20 mouse cellular contexts compared by ENCODE assay signal in the genomic region with DNA sequence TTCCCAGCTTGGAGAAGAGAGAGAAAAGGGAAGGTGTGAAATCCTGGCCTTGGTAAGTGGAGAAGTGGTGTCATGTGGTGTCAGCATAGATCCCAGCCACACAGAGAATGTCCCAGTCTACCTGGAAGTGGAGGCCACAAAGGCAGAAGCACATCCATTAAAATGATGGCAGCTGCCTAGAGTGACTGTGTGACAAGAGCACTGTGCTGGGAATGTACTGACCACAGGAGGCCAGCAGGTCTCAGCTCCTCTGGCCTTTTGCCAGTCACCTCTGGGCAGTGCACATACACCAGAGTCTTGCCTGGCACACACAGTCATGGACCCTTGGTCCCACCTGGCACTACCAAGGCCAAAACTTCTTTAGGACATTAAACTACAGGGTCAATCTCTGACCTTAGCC. TPM values are rescaled to one million over a fixed set of nuclear protein-coding genes. Genes with fewer than 3 reads are reported as not detected.
DNase-seq lines count a peak whose midpoint lies in the region; ATAC-seq and TF ChIP-seq lines count a peak whose summit lies in the region.
"Had no signal": no experiment of that assay in that cellular context is flagged by ENCODE, and none has a peak within 500 bp of the region (broad histone marks: within the 10 kb centered on the region; RNA-seq: fewer than 3 reads in every experiment).

No protein-coding gene starts in this region.

- no peak overlapping the region for H3K4me2 ChIP-seq in hindbrain, embryonic 13.5 days
- H3K4me2 ChIP-seq in hindbrain, postnatal 0 days (ENCODE audit: low read depth, low read length) = no peak overlapping the region
- H3K4me2 ChIP-seq in limb, embryonic 13.5 days (replicated peaks) = no peak overlapping the region
- H3K4me2 ChIP-seq in forebrain, embryonic 13.5 days = no peak overlapping the region
- no peak overlapping the region for H3K4me2 ChIP-seq in forebrain, embryonic 14.5 days (ENCODE audit: low read length)
- H3K4me2 ChIP-seq: embryonic facial prominence, embryonic 15.5 days; limb, embryonic 12.5 days; liver, embryonic 13.5 days; midbrain, embryonic 12.5 days; neural tube, embryonic 13.5 days had no signal

- ATAC-seq in hindbrain, embryonic 13.5 days (ENCODE audit: low FRiP score) = no peak
- ATAC-seq in hindbrain, postnatal 0 days = no peak
- ATAC-seq in limb, embryonic 13.5 days (ENCODE audit: low FRiP score, low read depth) = 0 out of 2 replicates have a peak, but pooled peaks have one; percentile 42
- no peak for ATAC-seq in forebrain, embryonic 13.5 days
- ATAC-seq in forebrain, embryonic 14.5 days = no peak
- ATAC-seq: intestine, embryonic 16.5 days had no signal

- no peak overlapping the region for H3K9ac ChIP-seq in hindbrain, embryonic 13.5 days
- H3K9ac ChIP-seq in hindbrain, postnatal 0 days (replicated peaks; ENCODE audit: low read length) = no peak overlapping the region
- no peak overlapping the region for H3K9ac ChIP-seq in limb, embryonic 13.5 days
- H3K9ac ChIP-seq in forebrain, embryonic 13.5 days = no peak overlapping the region
- no peak overlapping the region for H3K9ac ChIP-seq in forebrain, embryonic 14.5 days (ENCODE audit: low read length)
- H3K9ac ChIP-seq: embryonic facial prominence, embryonic 15.5 days; limb, embryonic 12.5 days; liver, embryonic 13.5 days; midbrain, embryonic 12.5 days; neural tube, embryonic 13.5 days had no signal

- H3K36me3 ChIP-seq in hindbrain, embryonic 13.5 days = no peaks in the 10 kb centered on the region
- H3K36me3 ChIP-seq in hindbrain, postnatal 0 days (ENCODE audit: insufficient read depth, low read length) = no peaks in the 10 kb centered on the region
- no peaks in the 10 kb centered on the region for H3K36me3 ChIP-seq in limb, embryonic 13.5 days
- no peaks in the 10 kb centered on the region for H3K36me3 ChIP-seq in limb, embryonic 10.5 days
- H3K36me3 ChIP-seq in forebrain, embryonic 13.5 days (ENCODE audit: poor library complexity, severe bottlenecking) = no peaks in the 10 kb centered on the region
- H3K36me3 ChIP-seq in forebrain, embryonic 14.5 days (ENCODE audit: control insufficient read depth, insufficient read depth, low read length) = no peaks in the 10 kb centered on the region
- H3K36me3 ChIP-seq: embryonic facial prominence, embryonic 15.5 days; limb, embryonic 12.5 days; liver, embryonic 13.5 days; midbrain, embryonic 12.5 days; neural tube, embryonic 13.5 days had no signal

- 0 out of 2 replicates have a peak, but pooled peaks cover 4% of the 10 kb centered on the region for H3K27me3 ChIP-seq in hindbrain, embryonic 13.5 days
- H3K27me3 ChIP-seq in hindbrain, postnatal 0 days (ENCODE audit: insufficient read depth, low read length) = no peaks in the 10 kb centered on the region
- peaks cover 14% of the 10 kb centered on the region for H3K27me3 ChIP-seq in limb, embryonic 13.5 days
- H3K27me3 ChIP-seq in limb, embryonic 10.5 days (ENCODE audit: low read depth, poor library complexity, severe bottlenecking) = 0 out of 2 replicates have a peak, but pooled peaks cover 7% of the 10 kb centered on the region
- no peaks in the 10 kb centered on the region for H3K27me3 ChIP-seq in forebrain, embryonic 13.5 days
- no peaks in the 10 kb centered on the region for H3K27me3 ChIP-seq in forebrain, embryonic 14.5 days (replicated peaks; ENCODE audit: control insufficient read depth, insufficient read depth, low read length)
- H3K27me3 ChIP-seq: liver, embryonic 13.5 days had no signal

- no peaks in the 10 kb centered on the region for H3K9me3 ChIP-seq in hindbrain, embryonic 13.5 days
- H3K9me3 ChIP-seq in hindbrain, postnatal 0 days (ENCODE audit: low read length) = no peaks in the 10 kb centered on the region
- H3K9me3 ChIP-seq in limb, embryonic 13.5 days = no peaks in the 10 kb centered on the region
- H3K9me3 ChIP-seq in limb, embryonic 10.5 days (replicated peaks) = no peaks in the 10 kb centered on the region
- H3K9me3 ChIP-seq in forebrain, embryonic 13.5 days (replicated peaks) = no peaks in the 10 kb centered on the region
- H3K9me3 ChIP-seq in forebrain, embryonic 14.5 days (replicated peaks; ENCODE audit: control insufficient read depth, low read length) = no peaks in the 10 kb centered on the region
- H3K9me3 ChIP-seq: embryonic facial prominence, embryonic 15.5 days; limb, embryonic 12.5 days; liver, embryonic 13.5 days; midbrain, embryonic 12.5 days; neural tube, embryonic 13.5 days had no signal

- no peak for TF ChIP-seq CTCF in hindbrain, postnatal 0 days (IDR thresholded peaks at IDR 0.05; ENCODE audit: low read depth)

- H3K4me1 ChIP-seq in hindbrain, embryonic 13.5 days (replicated peaks) = peaks cover 45% of the 10 kb centered on the region
- H3K4me1 ChIP-seq in hindbrain, postnatal 0 days (ENCODE audit: insufficient read depth, low read length) = peaks cover 20% of the 10 kb centered on the region
- H3K4me1 ChIP-seq in limb, embryonic 13.5 days = peaks cover 16% of the 10 kb centered on the region
- peaks cover 25% of the 10 kb centered on the region for H3K4me1 ChIP-seq in limb, embryonic 10.5 days
- peaks cover 51% of the 10 kb centered on the region for H3K4me1 ChIP-seq in forebrain, embryonic 13.5 days
- peaks cover 42% of the 10 kb centered on the region for H3K4me1 ChIP-seq in forebrain, embryonic 14.5 days (ENCODE audit: control insufficient read depth, insufficient read depth, low read length)
- H3K4me1 ChIP-seq: liver, embryonic 13.5 days had no signal

- peak overlapping the region; percentile 8; the same call in 1 of the 2 replicates for H3K27ac ChIP-seq in hindbrain, embryonic 13.5 days
- no peak overlapping the region for H3K27ac ChIP-seq in hindbrain, postnatal 0 days
- H3K27ac ChIP-seq in limb, embryonic 13.5 days = no peak overlapping the region
- H3K27ac ChIP-seq in limb, embryonic 10.5 days = no peak overlapping the region
- H3K27ac ChIP-seq in forebrain, embryonic 13.5 days = peak overlapping the region; percentile 78
- H3K27ac ChIP-seq in forebrain, embryonic 14.5 days (ENCODE audit: low read depth, low read length) = peak overlapping the region; percentile 77; the same call in 1 of the 2 replicates
- H3K27ac ChIP-seq: embryonic facial prominence, embryonic 15.5 days; limb, embryonic 12.5 days; liver, embryonic 13.5 days; macrophage; midbrain, embryonic 12.5 days; neural tube, embryonic 13.5 days had no signal

- DNase-seq in hindbrain, postnatal 0 days (ENCODE audit: low spot score) = no peak
- no peak for DNase-seq in limb, embryonic 10.5 days (ENCODE audit: low spot score)
- no peak for DNase-seq in forebrain, embryonic 14.5 days (ENCODE audit: low spot score)
- DNase-seq in spleen, postnatal 4 days (ENCODE audit: low spot score in 2 of 2) = no peak
- DNase-seq: adrenal gland, postnatal 10 days; cerebellum, adult 11 months; cerebellum, postnatal 14 days; embryo, embryonic 11 days; gastrocnemius, postnatal 36 days; liver, embryonic 13.5 days; right cerebral cortex, adult 18-20 months had no signal

- H3K4me3 ChIP-seq in hindbrain, embryonic 13.5 days = no peak overlapping the region
- H3K4me3 ChIP-seq in hindbrain, postnatal 0 days (ENCODE audit: low read length) = no peak overlapping the region
- no peak overlapping the region for H3K4me3 ChIP-seq in limb, embryonic 13.5 days
- H3K4me3 ChIP-seq in limb, embryonic 10.5 days = no peak overlapping the region
- H3K4me3 ChIP-seq in forebrain, embryonic 13.5 days = no peak overlapping the region
- no peak overlapping the region for H3K4me3 ChIP-seq in forebrain, embryonic 14.5 days (ENCODE audit: low read depth, low read length)
- H3K4me3 ChIP-seq: embryonic facial prominence, embryonic 15.5 days; limb, embryonic 12.5 days; liver, embryonic 13.5 days; midbrain, embryonic 12.5 days; neural tube, embryonic 13.5 days had no signal

RNA-seq across cellular contexts. Expression of gene Fsip1, which starts 54.8 kb away (rescaled TPM):
- 2.5 and 3.2 TPM in 2 replicates for polyA plus RNA-seq in hindbrain, embryonic 13.5 days (2015; fragmentation: Nextera tagmentation; extraction: Ambion mirVana)
- 0.58 and 1.5 TPM in 2 replicates for total RNA-seq in hindbrain, postnatal 0 days (2014; rRNA removed)
- polyA plus RNA-seq in hindbrain, postnatal 0 days (2015; fragmentation: Nextera tagmentation; extraction: Ambion mirVana) = 3.7 and 3.9 TPM in 2 replicates
- polyA plus RNA-seq in limb, embryonic 13.5 days (2015; fragmentation: Nextera tagmentation; extraction: Ambion mirVana) = 0.48 and 0.75 TPM in 2 replicates
- 0.88 and 1.2 TPM in 2 replicates for polyA plus RNA-seq in limb, embryonic 10.5 days (2016; fragmentation: Nextera tagmentation; extraction: Ambion mirVana)
- polyA plus RNA-seq in forebrain, embryonic 13.5 days (2015; fragmentation: Nextera tagmentation; extraction: Ambion mirVana) = 3.6 and 3.7 TPM in 2 replicates
- polyA plus RNA-seq in forebrain, embryonic 14.5 days (2014; fragmentation: Nextera tagmentation; extraction: Ambion mirVana) = 4.2 and 4.3 TPM in 2 replicates
- total RNA-seq: gastrocnemius, postnatal 36 days had no signal

Comparison
In these comparisons a context has a peak if more than half of its experiments do, and no peak if none do; other contexts are left out.
1. H3K27ac ChIP-seq: peak in hindbrain, embryonic 13.5 days (single experiment), forebrain, embryonic 13.5 days (single experiment) and forebrain, embryonic 14.5 days (single experiment); none in hindbrain, postnatal 0 days (single experiment), limb, embryonic 13.5 days (single experiment) and limb, embryonic 10.5 days (single experiment).